ENCODE assay signal across 15 mouse cellular contexts in genomic region chr6:100498861-100499271, GRCm38 (mm10).
A peak's percentile ranks its signal among the peaks of the same experiment; 100 is the strongest.
DNase-seq lines count a peak whose midpoint lies in the region; ATAC-seq and TF ChIP-seq lines count a peak whose summit lies in the region.
"Had no signal": no experiment of that assay in that cellular context is flagged by ENCODE, and none has a peak within 500 bp of the region (broad histone marks: within the 10 kb centered on the region; RNA-seq: fewer than 3 reads in every experiment).

No protein-coding gene starts in this region.

- no peak overlapping the region for H3K27ac ChIP-seq in lung, embryonic 14.5 days (ENCODE audit: low read depth)
- peak overlapping the region; percentile 73 for H3K27ac ChIP-seq in embryonic fibroblast, embryonic 13.5 days (ENCODE audit: insufficient read depth, low read length)
- no peak overlapping the region for H3K27ac ChIP-seq in hindbrain, embryonic 14.5 days
- H3K27ac ChIP-seq: hindbrain, embryonic 15.5 days; limb, embryonic 13.5 days; midbrain, embryonic 12.5 days had no signal

- H3K36me3 ChIP-seq in lung, embryonic 14.5 days (ENCODE audit: insufficient read depth): no peaks in the 10 kb centered on the region
- H3K36me3 ChIP-seq in hindbrain, embryonic 14.5 days (replicated peaks; ENCODE audit: control insufficient read depth, insufficient read depth): no peaks in the 10 kb centered on the region
- H3K36me3 ChIP-seq: hindbrain, embryonic 15.5 days; limb, embryonic 13.5 days; midbrain, embryonic 12.5 days had no signal

- no peaks in the 10 kb centered on the region; the same call in 1 of the 2 replicates for H3K27me3 ChIP-seq in lung, embryonic 14.5 days (ENCODE audit: insufficient read depth, low read length)
- H3K27me3 ChIP-seq in hindbrain, embryonic 14.5 days (ENCODE audit: control insufficient read depth, insufficient read depth, low read length): no peaks in the 10 kb centered on the region

- TF ChIP-seq POLR2A in embryonic fibroblast, embryonic 13.5 days (IDR thresholded peaks at IDR 0.05; ENCODE audit: low read depth, low read length): no peak

- H3K9me3 ChIP-seq in lung, embryonic 14.5 days (ENCODE audit: low read depth, low read length): no peaks in the 10 kb centered on the region
- no peaks in the 10 kb centered on the region for H3K9me3 ChIP-seq in hindbrain, embryonic 14.5 days (ENCODE audit: control insufficient read depth, low read length)
- H3K9me3 ChIP-seq: hindbrain, embryonic 15.5 days; limb, embryonic 13.5 days; midbrain, embryonic 12.5 days had no signal

- no peak overlapping the region for H3K9ac ChIP-seq in lung, embryonic 14.5 days
- H3K9ac ChIP-seq in hindbrain, embryonic 14.5 days: no peak overlapping the region
- H3K9ac ChIP-seq: hindbrain, embryonic 15.5 days; limb, embryonic 13.5 days; midbrain, embryonic 12.5 days had no signal

- peak; percentile 44 for DNase-seq in lung, embryonic 14.5 days
- no peak for DNase-seq in lung, postnatal 36 days
- DNase-seq in ES-CJ7 (ENCODE audit: low read depth, low spot score) (peak; percentile 95), ZHBTc4 (ENCODE audit: low read depth, low spot score) (peak; percentile 94)
- DNase-seq in cerebellum, postnatal 14 days: no peak
- DNase-seq in urinary bladder, postnatal 10 days (ENCODE audit: low spot score): no peak
- no peak for DNase-seq in hindbrain, embryonic 14.5 days (ENCODE audit: low spot score)
- DNase-seq: cerebellum, adult 2 months; gastrocnemius, postnatal 36 days; kidney, adult 8-10 months; right cerebral cortex, postnatal 25 days had no signal

- ATAC-seq in lung, embryonic 14.5 days (ENCODE audit: insufficient read depth): no peak
- no peak for ATAC-seq in hindbrain, embryonic 14.5 days (ENCODE audit: low FRiP score)

- no peak overlapping the region for H3K4me3 ChIP-seq in lung, embryonic 14.5 days (ENCODE audit: low read depth, low read length)
- H3K4me3 ChIP-seq in embryonic fibroblast, embryonic 13.5 days (ENCODE audit: insufficient read depth, low read length): no peak overlapping the region
- no peak overlapping the region for H3K4me3 ChIP-seq in hindbrain, embryonic 14.5 days (replicated peaks; ENCODE audit: low read length)
- H3K4me3 ChIP-seq: hindbrain, embryonic 15.5 days; limb, embryonic 13.5 days; midbrain, embryonic 12.5 days had no signal

- no peak for TF ChIP-seq CTCF in lung, embryonic 14.5 days (IDR thresholded peaks at IDR 0.05; ENCODE audit: low read depth)
- TF ChIP-seq CTCF in embryonic fibroblast, embryonic 13.5 days (IDR thresholded peaks at IDR 0.05; ENCODE audit: borderline replicate concordance, insufficient read depth, low read length): no peak

- 0 out of 2 replicates have a peak, but pooled peaks cover 2% of the 10 kb centered on the region for H3K4me1 ChIP-seq in lung, embryonic 14.5 days (ENCODE audit: insufficient read depth)
- peaks cover 26% of the 10 kb centered on the region for H3K4me1 ChIP-seq in embryonic fibroblast, embryonic 13.5 days (ENCODE audit: control insufficient read depth, insufficient read depth, low read length)
- H3K4me1 ChIP-seq in hindbrain, embryonic 14.5 days (replicated peaks; ENCODE audit: control insufficient read depth, insufficient read depth, low read length): peaks cover 15% of the 10 kb centered on the region; the same call in 1 of the 2 replicates

- H3K4me2 ChIP-seq in lung, embryonic 14.5 days: no peak overlapping the region
- H3K4me2 ChIP-seq in hindbrain, embryonic 14.5 days (replicated peaks): no peak overlapping the region
- H3K4me2 ChIP-seq: hindbrain, embryonic 15.5 days; limb, embryonic 13.5 days; midbrain, embryonic 12.5 days had no signal

- 33% methylated on average over 4 of the region's 4 CpGs for WGBS in lung, embryonic 14.5 days
- 22% methylated on average over 4 of the region's 4 CpGs for WGBS in hindbrain, embryonic 14.5 days

Comparison
In these comparisons a context has a peak if more than half of its experiments do, and no peak if none do; other contexts are left out.
1. DNase-seq: peak in lung, embryonic 14.5 days (single experiment), ES-CJ7 (single experiment) and ZHBTc4 (single experiment); none in lung, postnatal 36 days (single experiment), cerebellum, postnatal 14 days (0 of 2), urinary bladder, postnatal 10 days (single experiment) and hindbrain, embryonic 14.5 days (single experiment).